Mouse (Mus musculus) liver, embryonic 13.5 days (tissue): Measurements from ENCODE around the gene Emcn. TPM values are rescaled to one million over a fixed set of nuclear protein-coding genes. Genes with fewer than 3 reads are reported as not detected.

Experiments
- ATAC-seq: fragments of 200-750 bp; cut with Nextera tagmentation; 2 replicates; pipeline ENCODE4 v1.8.0; 2017; ENCODE audit warnings: low read depth, mild to moderate bottlenecking, moderate number of reproducible peaks, moderate library complexity
- DNase-seq: peaks from one replicate; pipeline ENCODE4 v3.0.0; 2022
- H3K27ac ChIP-seq: fragments of 300-500 bp; sonication (generic); 2 replicates; pipeline ENCODE4 v1.5.1; 2015; ENCODE audit warnings: moderate library complexity, mild to moderate bottlenecking, inconsistent platforms
- H3K27me3 ChIP-seq: fragments of 300-500 bp; sonication (generic); 2 replicates; pipeline ENCODE4 v1.6.1; 2015; ENCODE audit warnings: mild to moderate bottlenecking, inconsistent platforms
- H3K36me3 ChIP-seq: fragments of 300-500 bp; sonication (generic); 2 replicates; pipeline ENCODE4 v1.6.1; 2015; ENCODE audit warnings: mild to moderate bottlenecking, inconsistent platforms
- H3K4me1 ChIP-seq: fragments of 300-500 bp; sonication (generic); replicated peaks from 2 replicates; pipeline ENCODE4 v1.6.1; 2015; ENCODE audit warnings: inconsistent platforms
- H3K4me2 ChIP-seq: fragments of 300-500 bp; sonication (generic); 2 replicates; pipeline ENCODE4 v1.6.1; 2015; ENCODE audit warnings: inconsistent platforms, mild to moderate bottlenecking, moderate library complexity
- H3K4me3 ChIP-seq: fragments of 300-500 bp; sonication (generic); replicated peaks from 2 replicates; pipeline ENCODE4 v1.5.1; 2015; ENCODE audit warnings: mild to moderate bottlenecking, inconsistent platforms
- H3K9ac ChIP-seq: fragments of 300-500 bp; sonication (generic); 2 replicates; pipeline ENCODE4 v1.6.1; 2015; ENCODE audit warnings: mild to moderate bottlenecking, inconsistent platforms
- H3K9me3 ChIP-seq: fragments of 300-500 bp; sonication (generic); replicated peaks from 2 replicates; pipeline ENCODE4 v1.6.1; 2016; ENCODE audit warnings: inconsistent platforms
- WGBS: fragments of 180-500 bp; shearing (Covaris S2); methylation state at CpG from one replicate; pipeline ENCODE4 v1.1.7; 2015; ENCODE audit not compliant: insufficient replicate concordance; 5-methylcytosine and 5-hydroxymethylcytosine counted together
- polyA plus RNA-seq: library from polyadenylated mRNA; unstranded; fragments of >200 nt; fragmentation: Nextera tagmentation; extraction: Ambion mirVana; gene quantifications from 2 replicates; pipeline ENCODE4 v1.2.1, GENCODE M21; 2015

Emcn gene
- polyA plus RNA-seq, 1 experiment from 2014 or later: 2.6 TPM

GRCm38 (mm10) chr3:137329898-137330297 is 11.0 kb upstream of the Emcn start:
- H3K9me3 ChIP-seq: no peaks in the 10 kb centered on the region
- no peak overlapping the region for H3K4me2 ChIP-seq
- H3K27ac ChIP-seq: no peak overlapping the region
- H3K27me3 ChIP-seq: no peaks in the 10 kb centered on the region
- H3K36me3 ChIP-seq: no peaks in the 10 kb centered on the region
- no peak overlapping the region for H3K4me3 ChIP-seq
- no peaks in the 10 kb centered on the region for H3K4me1 ChIP-seq
- ATAC-seq: no peak
- WGBS: 74% methylated on average over 9 of the region's 9 CpGs
- no peak for DNase-seq
- no peak overlapping the region for H3K9ac ChIP-seq

GRCm38 (mm10) chr3:137330950-137331349 is 9.9 kb upstream of the Emcn start:
- Histone ChIP-seq H3K9ac (no peak overlapping the region), H3K27ac (no peak overlapping the region), H3K27me3 (no peaks in the 10 kb centered on the region), H3K4me2 (no peak overlapping the region), H3K9me3 (no peaks in the 10 kb centered on the region), H3K4me1 (no peaks in the 10 kb centered on the region), H3K4me3 (no peak overlapping the region), H3K36me3 (no peaks in the 10 kb centered on the region)
- ATAC-seq: no peak
- DNase-seq: no peak
- WGBS: 40% methylated on average over 4 of the region's 4 CpGs

- no peaks in the 10 kb centered on the region for H3K27me3 ChIP-seq
- H3K4me1 ChIP-seq: no peaks in the 10 kb centered on the region
- 49% methylated on average over 4 of the region's 4 CpGs for WGBS
Measured at GRCm38 (mm10) chr3:137332531-137332930, 8.3 kb upstream of the Emcn start.

GRCm38 (mm10) chr3:137335957-137336356 is 4.9 kb upstream of the Emcn start:
- Histone ChIP-seq H3K27ac (no peak overlapping the region), H3K4me1 (no peaks in the 10 kb centered on the region), H3K9me3 (no peaks in the 10 kb centered on the region), H3K36me3 (no peaks in the 10 kb centered on the region), H3K9ac (no peak overlapping the region), H3K4me2 (no peak overlapping the region), H3K4me3 (no peak overlapping the region), H3K27me3 (no peaks in the 10 kb centered on the region)
- DNase-seq: no peak
- WGBS: 82% methylated on average over 4 of the region's 4 CpGs
- no peak for ATAC-seq

More at GRCm38 (mm10) chr3:137332531-137332930, 8.3 kb upstream of the Emcn start:
- no peaks in the 10 kb centered on the region for H3K9me3 ChIP-seq
- H3K4me2 ChIP-seq: no peak overlapping the region
- H3K9ac ChIP-seq: no peak overlapping the region
- DNase-seq (no peak), ATAC-seq (no peak)
- no peak overlapping the region for H3K27ac ChIP-seq
- no peak overlapping the region for H3K4me3 ChIP-seq
- H3K36me3 ChIP-seq: no peaks in the 10 kb centered on the region

- WGBS: 37% methylated on average over 5 of the region's 5 CpGs
- Histone ChIP-seq H3K4me3 (no peak overlapping the region), H3K36me3 (no peaks in the 10 kb centered on the region), H3K27ac (no peak overlapping the region), H3K9ac (no peak overlapping the region), H3K27me3 (no peaks in the 10 kb centered on the region), H3K4me1 (no peaks in the 10 kb centered on the region), H3K9me3 (no peaks in the 10 kb centered on the region), H3K4me2 (no peak overlapping the region)
- no peak for ATAC-seq
- DNase-seq: no peak
Measured at GRCm38 (mm10) chr3:137343446-137343845, 2.6 kb downstream of the Emcn start.

GRCm38 (mm10) chr3:137351882-137352281 is 11.0 kb downstream of the Emcn start:
- no peak overlapping the region for H3K9ac ChIP-seq
- no peak overlapping the region for H3K4me3 ChIP-seq
- ATAC-seq: no peak
- H3K36me3 ChIP-seq: no peaks in the 10 kb centered on the region
- no peak overlapping the region for H3K27ac ChIP-seq
- 58% methylated on average over 5 of the region's 5 CpGs for WGBS
- DNase-seq: no peak
- no peaks in the 10 kb centered on the region for H3K4me1 ChIP-seq
- no peaks in the 10 kb centered on the region for H3K9me3 ChIP-seq
- no peaks in the 10 kb centered on the region for H3K27me3 ChIP-seq
- no peak overlapping the region for H3K4me2 ChIP-seq

- no peak overlapping the region for H3K4me3 ChIP-seq
- WGBS: 58% methylated on average over 4 of the region's 4 CpGs
- no peaks in the 10 kb centered on the region for H3K9me3 ChIP-seq
- ATAC-seq: no peak
- no peaks in the 10 kb centered on the region for H3K36me3 ChIP-seq
- no peak for DNase-seq
- no peak overlapping the region for H3K9ac ChIP-seq
- no peaks in the 10 kb centered on the region for H3K4me1 ChIP-seq
- no peak overlapping the region for H3K27ac ChIP-seq
- H3K27me3 ChIP-seq: no peaks in the 10 kb centered on the region
- H3K4me2 ChIP-seq: no peak overlapping the region
Measured at GRCm38 (mm10) chr3:137356697-137357096, 15.8 kb downstream of the Emcn start.

GRCm38 (mm10) chr3:137367123-137367825 is 26.4 kb downstream of the Emcn start:
- no peaks in the 10 kb centered on the region for H3K4me1 ChIP-seq
- 77% methylated on average over 6 of the region's 6 CpGs for WGBS
- no peak overlapping the region for H3K9ac ChIP-seq
- no peak overlapping the region for H3K4me3 ChIP-seq
- H3K9me3 ChIP-seq: no peaks in the 10 kb centered on the region
- no peak for ATAC-seq
- no peaks in the 10 kb centered on the region for H3K36me3 ChIP-seq
- no peak overlapping the region for H3K4me2 ChIP-seq
- no peak for DNase-seq
- no peaks in the 10 kb centered on the region for H3K27me3 ChIP-seq
- no peak overlapping the region for H3K27ac ChIP-seq

GRCm38 (mm10) chr3:137367826-137368325 is 27.0 kb downstream of the Emcn start:
- Histone ChIP-seq H3K4me1 (no peaks in the 10 kb centered on the region), H3K36me3 (no peaks in the 10 kb centered on the region), H3K4me3 (no peak overlapping the region), H3K27ac (no peak overlapping the region), H3K9me3 (no peaks in the 10 kb centered on the region), H3K9ac (no peak overlapping the region), H3K27me3 (no peaks in the 10 kb centered on the region), H3K4me2 (no peak overlapping the region)
- 61% methylated on average over 3 of the region's 3 CpGs for WGBS
- DNase-seq: no peak
- no peak for ATAC-seq

- H3K4me1 ChIP-seq: no peaks in the 10 kb centered on the region
- no peaks in the 10 kb centered on the region for H3K9me3 ChIP-seq
- H3K27me3 ChIP-seq: no peaks in the 10 kb centered on the region
- H3K4me2 ChIP-seq: no peak overlapping the region
- H3K27ac ChIP-seq: no peak overlapping the region
- DNase-seq: no peak
- no peak overlapping the region for H3K4me3 ChIP-seq
- no peaks in the 10 kb centered on the region for H3K36me3 ChIP-seq
- no peak for ATAC-seq
- 71% methylated on average over 4 of the region's 4 CpGs for WGBS
- H3K9ac ChIP-seq: no peak overlapping the region
Measured at GRCm38 (mm10) chr3:137372854-137373253, 32.0 kb downstream of the Emcn start.

- H3K4me1 ChIP-seq: no peaks in the 10 kb centered on the region
- no peaks in the 10 kb centered on the region for H3K27me3 ChIP-seq
- WGBS: 56% methylated on average over 2 of the region's 2 CpGs
- DNase-seq: no peak
- H3K4me2 ChIP-seq: no peak overlapping the region
- H3K27ac ChIP-seq: no peak overlapping the region
- no peak overlapping the region for H3K9ac ChIP-seq
- H3K36me3 ChIP-seq: no peaks in the 10 kb centered on the region
- ATAC-seq: no peak
- H3K9me3 ChIP-seq: no peaks in the 10 kb centered on the region
- no peak overlapping the region for H3K4me3 ChIP-seq
Measured at GRCm38 (mm10) chr3:137382311-137382710, 41.4 kb downstream of the Emcn start.

- Histone ChIP-seq H3K27ac (no peak overlapping the region), H3K4me1 (no peaks in the 10 kb centered on the region), H3K4me2 (no peak overlapping the region), H3K4me3 (no peak overlapping the region), H3K27me3 (no peaks in the 10 kb centered on the region), H3K9ac (no peak overlapping the region), H3K36me3 (no peaks in the 10 kb centered on the region), H3K9me3 (no peaks in the 10 kb centered on the region)
- ATAC-seq (no peak), DNase-seq (no peak)
- 55% methylated on average over 11 of the region's 11 CpGs for WGBS
Measured at GRCm38 (mm10) chr3:137395588-137395987, 54.7 kb downstream of the Emcn start.
